Mouse (Mus musculus): Measurements from ENCODE around the gene Med7. TPM values are rescaled to one million over a fixed set of nuclear protein-coding genes. Genes with fewer than 3 reads are reported as not detected.
"Not testable (repeated sequence)": the region's sequence is repeated elsewhere in the genome, so short reads cannot be mapped to it uniquely, and the experiment has no call there.

Med7 gene
- polyA plus RNA-seq, 1 experiment from 2014 or later = 112 TPM

DNA sequence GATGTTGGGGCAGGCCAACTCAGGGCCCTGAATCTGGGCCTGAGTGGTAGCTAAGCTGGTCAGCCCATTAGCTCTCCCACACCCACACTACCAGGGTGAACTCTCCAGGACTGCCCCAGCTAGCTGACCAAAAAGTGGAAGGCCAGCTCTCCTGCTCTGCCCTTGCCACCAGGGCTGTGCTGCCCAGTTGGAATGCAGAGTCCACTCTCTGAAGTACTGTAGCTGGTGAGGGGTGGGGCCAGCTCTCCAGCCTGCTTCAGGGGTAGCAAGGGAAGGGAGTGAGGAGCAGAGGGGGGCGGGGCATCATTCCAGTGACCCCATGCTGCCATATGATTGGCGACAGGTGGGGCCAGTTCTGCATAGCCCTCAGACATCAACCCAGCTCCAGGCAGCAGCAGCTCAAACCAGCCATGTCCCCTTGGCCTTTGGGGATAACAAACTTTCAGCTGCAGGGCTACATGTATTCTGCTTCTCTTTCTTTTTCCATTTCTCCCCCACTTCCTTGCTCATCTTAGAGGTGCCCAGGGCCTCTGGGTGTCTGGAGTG lies 26.6 kb upstream of the Med7 start:
- no peak for ATAC-seq (replicated peaks; ENCODE audit: low FRiP score)
- 56% methylated on average over 2 of the region's 2 CpGs for WGBS
- DNase-seq (ENCODE audit: low spot score) = no peak
- Histone ChIP-seq H3K27ac (ENCODE audit: low read depth, low read length) (no peak overlapping the region), H3K36me3 (ENCODE audit: control insufficient read depth, insufficient read depth, low read length) (no peaks in the 10 kb centered on the region), H3K4me3 (ENCODE audit: low read depth, low read length) (no peak overlapping the region), H3K9me3 (ENCODE audit: control insufficient read depth, low read length) (no peaks in the 10 kb centered on the region), H3K9ac (ENCODE audit: low read length) (no peak overlapping the region), H3K4me2 (ENCODE audit: low read depth, low read length, severe bottlenecking) (no peak overlapping the region), H3K27me3 (ENCODE audit: control insufficient read depth, insufficient read depth, low read length) (no peaks in the 10 kb centered on the region), H3K4me1 (replicated peaks; ENCODE audit: control insufficient read depth, insufficient read depth, low read length) (no peaks in the 10 kb centered on the region)

DNA sequence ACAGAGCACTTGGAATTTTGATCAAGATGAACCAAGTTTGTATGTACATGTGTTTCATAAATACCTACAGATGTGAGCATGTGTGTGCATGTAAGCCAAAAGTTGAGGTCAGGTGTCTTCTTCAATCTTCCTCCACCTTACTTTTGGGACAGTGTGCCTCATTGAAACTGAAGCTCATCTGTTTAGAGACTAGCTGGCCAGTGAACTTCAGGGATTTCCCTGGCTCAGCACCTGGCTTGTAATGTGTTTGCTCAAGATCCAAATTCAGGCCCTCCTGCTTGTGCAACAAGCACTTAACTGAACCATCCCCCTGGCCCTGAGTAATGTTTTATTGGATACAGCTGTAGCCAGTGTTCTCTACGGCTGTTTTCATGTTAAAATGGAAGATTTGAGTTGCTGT lies 18.3 kb upstream of the Med7 start:
- no peak for ATAC-seq (replicated peaks; ENCODE audit: low FRiP score)
- WGBS = 52% methylated on average over 1 of the region's 1 CpGs
- Histone ChIP-seq H3K27me3 (ENCODE audit: control insufficient read depth, insufficient read depth, low read length) (no peaks in the 10 kb centered on the region), H3K9ac (ENCODE audit: low read length) (no peak overlapping the region), H3K27ac (ENCODE audit: low read depth, low read length) (no peak overlapping the region), H3K4me2 (ENCODE audit: low read depth, low read length, severe bottlenecking) (no peak overlapping the region), H3K9me3 (ENCODE audit: control insufficient read depth, low read length) (no peaks in the 10 kb centered on the region), H3K4me3 (ENCODE audit: low read depth, low read length) (no peak overlapping the region), H3K36me3 (ENCODE audit: control insufficient read depth, insufficient read depth, low read length) (no peaks in the 10 kb centered on the region), H3K4me1 (replicated peaks; ENCODE audit: control insufficient read depth, insufficient read depth, low read length) (no peaks in the 10 kb centered on the region)
- DNase-seq (ENCODE audit: low spot score) = no peak

DNA sequence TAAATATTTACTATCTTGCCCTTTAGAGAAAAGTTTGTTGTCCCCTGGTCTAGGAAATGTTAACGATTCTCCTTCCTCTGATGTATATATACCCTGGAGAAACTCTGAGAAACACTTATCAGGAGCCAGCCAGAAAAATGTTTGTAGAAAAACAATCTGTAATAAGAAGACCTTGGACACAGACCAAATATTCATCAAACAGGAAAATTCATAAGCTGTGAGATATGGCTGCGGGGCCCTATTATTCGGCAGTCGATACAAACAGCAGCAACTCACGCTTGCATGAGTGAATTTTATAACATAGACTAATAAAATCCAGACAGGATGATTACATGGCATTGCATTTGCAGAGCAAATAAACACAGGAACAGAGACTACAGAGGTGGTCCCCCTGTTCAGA lies 17.9 kb upstream of the Med7 start:
- H3K4me1 ChIP-seq (replicated peaks; ENCODE audit: control insufficient read depth, insufficient read depth, low read length) = no peaks in the 10 kb centered on the region
- no peak overlapping the region for H3K27ac ChIP-seq (ENCODE audit: low read depth, low read length)
- ATAC-seq (replicated peaks; ENCODE audit: low FRiP score) (no peak), DNase-seq (ENCODE audit: low spot score) (no peak)
- no peaks in the 10 kb centered on the region for H3K36me3 ChIP-seq (ENCODE audit: control insufficient read depth, insufficient read depth, low read length)
- no peaks in the 10 kb centered on the region for H3K9me3 ChIP-seq (ENCODE audit: control insufficient read depth, low read length)
- H3K4me2 ChIP-seq (ENCODE audit: low read depth, low read length, severe bottlenecking) = no peak overlapping the region
- no peak overlapping the region for H3K4me3 ChIP-seq (ENCODE audit: low read depth, low read length)
- H3K27me3 ChIP-seq (ENCODE audit: control insufficient read depth, insufficient read depth, low read length) = no peaks in the 10 kb centered on the region
- H3K9ac ChIP-seq (ENCODE audit: low read length) = no peak overlapping the region
- 93% methylated on average over 5 of the region's 5 CpGs for WGBS

DNA sequence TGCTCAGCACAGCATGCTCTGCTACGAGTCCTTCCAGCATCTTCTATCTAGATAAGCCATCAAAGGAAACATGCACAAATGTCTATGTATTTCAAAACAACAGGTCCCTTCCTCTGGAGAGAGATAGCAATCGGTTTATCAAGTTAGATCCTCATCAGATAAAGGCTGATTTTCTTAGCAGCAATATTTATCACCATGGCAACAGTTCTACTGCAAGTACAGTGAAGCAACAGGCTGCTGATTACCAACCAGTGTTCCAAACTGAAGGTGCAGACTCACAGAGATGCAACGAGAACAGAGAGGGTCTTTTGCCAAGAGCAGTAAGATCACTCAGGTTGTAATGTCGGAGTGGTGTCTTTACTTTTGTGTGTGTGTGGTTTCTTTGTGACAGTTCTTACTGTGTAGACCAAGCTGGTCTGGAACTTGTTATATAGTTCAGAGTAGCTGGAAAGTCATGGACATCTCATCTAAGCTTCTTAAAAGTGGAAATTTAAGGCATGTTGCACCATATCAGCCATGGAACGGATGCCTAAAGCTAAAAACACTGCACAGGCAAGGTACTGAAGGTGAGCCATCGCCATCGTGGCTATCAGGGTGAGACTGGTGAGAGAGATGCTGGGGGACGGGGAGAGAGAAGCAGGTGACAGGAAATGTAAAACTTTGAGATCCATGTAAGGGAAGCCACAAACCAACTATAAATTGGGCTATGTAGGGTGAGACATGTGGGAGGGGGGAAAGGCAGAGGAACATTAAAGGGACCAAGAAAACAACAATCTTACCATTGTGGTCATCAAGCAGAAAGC lies 15.4 kb upstream of the Med7 start:
- WGBS = 83% methylated on average over 8 of the region's 8 CpGs
- DNase-seq (ENCODE audit: low spot score) (no peak), ATAC-seq (replicated peaks; ENCODE audit: low FRiP score) (no peak)
- Histone ChIP-seq H3K36me3 (ENCODE audit: control insufficient read depth, insufficient read depth, low read length) (no peaks in the 10 kb centered on the region), H3K4me2 (ENCODE audit: low read depth, low read length, severe bottlenecking) (no peak overlapping the region), H3K4me1 (replicated peaks; ENCODE audit: control insufficient read depth, insufficient read depth, low read length) (no peaks in the 10 kb centered on the region), H3K27ac (ENCODE audit: low read depth, low read length) (no peak overlapping the region), H3K4me3 (ENCODE audit: low read depth, low read length) (no peak overlapping the region), H3K27me3 (ENCODE audit: control insufficient read depth, insufficient read depth, low read length) (no peaks in the 10 kb centered on the region), H3K9ac (ENCODE audit: low read length) (no peak overlapping the region), H3K9me3 (ENCODE audit: control insufficient read depth, low read length) (no peaks in the 10 kb centered on the region)

DNA sequence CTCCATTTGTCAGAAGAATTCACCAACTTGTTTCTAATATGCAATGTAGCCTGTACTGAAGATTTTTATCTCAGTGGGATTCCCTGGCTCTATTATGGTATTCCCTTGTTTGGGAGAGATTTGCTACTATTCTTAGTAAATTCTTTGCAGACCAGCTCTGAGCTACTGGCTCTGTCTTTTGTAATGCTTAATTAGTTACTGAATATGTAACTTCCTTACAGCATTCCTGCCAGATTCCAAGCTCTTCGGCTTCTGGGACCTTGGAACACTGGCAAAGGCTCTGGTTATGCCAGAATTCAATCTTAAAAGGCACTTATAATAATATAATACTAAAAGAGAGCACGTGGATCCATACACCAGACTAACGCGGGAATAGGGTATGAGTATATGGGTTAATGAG lies 8.6 kb upstream of the Med7 start:
- ATAC-seq (replicated peaks; ENCODE audit: low FRiP score); H3K9me3 ChIP-seq (ENCODE audit: control insufficient read depth, low read length); H3K4me2 ChIP-seq (ENCODE audit: low read depth, low read length, severe bottlenecking); DNase-seq (ENCODE audit: low spot score); H3K27ac ChIP-seq (ENCODE audit: low read depth, low read length); H3K36me3 ChIP-seq (ENCODE audit: control insufficient read depth, insufficient read depth, low read length); H3K27me3 ChIP-seq (ENCODE audit: control insufficient read depth, insufficient read depth, low read length); H3K4me3 ChIP-seq (ENCODE audit: low read depth, low read length); H3K9ac ChIP-seq (ENCODE audit: low read length); H3K4me1 ChIP-seq (replicated peaks; ENCODE audit: control insufficient read depth, insufficient read depth, low read length): not testable (repeated sequence)
- WGBS = 40% methylated on average over 4 of the region's 4 CpGs

DNA sequence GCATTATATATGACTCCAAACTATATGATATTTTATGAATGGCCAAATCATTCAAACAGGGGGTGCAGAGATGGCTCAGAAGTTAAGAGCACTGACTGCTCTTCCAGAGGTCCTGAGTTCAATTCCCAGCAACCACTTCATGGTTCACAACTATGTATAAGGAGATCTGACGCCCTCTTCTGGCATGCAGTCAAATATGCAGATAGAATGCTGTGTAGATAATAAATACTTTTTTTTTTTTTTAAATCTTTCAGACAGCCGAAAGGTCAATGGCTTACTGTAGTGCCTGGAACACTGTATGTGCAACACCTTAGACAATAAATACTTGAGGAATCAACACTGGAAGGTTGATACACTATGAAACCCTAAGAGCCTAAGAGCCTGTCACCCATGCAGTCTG lies 6.6 kb upstream of the Med7 start:
- WGBS = 86% methylated on average over 2 of the region's 2 CpGs
- no peaks in the 10 kb centered on the region for H3K36me3 ChIP-seq (ENCODE audit: control insufficient read depth, insufficient read depth, low read length)

DNA sequence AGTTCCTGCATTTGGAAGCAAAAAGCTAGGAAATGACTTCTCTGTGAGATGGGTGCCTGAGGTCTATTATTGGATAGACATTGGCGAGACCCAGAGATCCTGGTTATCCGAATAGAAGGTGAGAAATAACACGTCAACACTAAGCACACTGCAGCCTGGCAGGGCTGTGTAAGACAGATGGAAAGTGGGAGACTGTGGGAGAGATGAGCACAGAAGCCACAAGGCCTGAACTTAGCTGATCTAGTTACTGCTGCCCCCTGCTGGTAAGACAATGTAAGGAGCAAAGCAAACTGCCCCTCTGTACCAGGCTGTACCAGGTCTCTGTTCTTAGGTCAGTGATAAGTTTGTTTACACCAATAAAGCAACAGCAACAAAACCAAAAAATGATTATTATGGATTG lies 5.6 kb upstream of the Med7 start:
- H3K4me1 ChIP-seq (replicated peaks; ENCODE audit: control insufficient read depth, insufficient read depth, low read length) = no peaks in the 10 kb centered on the region
- WGBS = 34% methylated on average over 3 of the region's 3 CpGs
- no peaks in the 10 kb centered on the region for H3K27me3 ChIP-seq (ENCODE audit: control insufficient read depth, insufficient read depth, low read length)
- no peaks in the 10 kb centered on the region for H3K9me3 ChIP-seq (ENCODE audit: control insufficient read depth, low read length)
- DNase-seq (ENCODE audit: low spot score) = peak; percentile 81
- H3K4me2 ChIP-seq (ENCODE audit: low read depth, low read length, severe bottlenecking) = no peak overlapping the region
- no peak overlapping the region for H3K4me3 ChIP-seq (ENCODE audit: low read depth, low read length)
- H3K27ac ChIP-seq (ENCODE audit: low read depth, low read length) = no peak overlapping the region
- H3K9ac ChIP-seq (ENCODE audit: low read length) = no peak overlapping the region
- H3K36me3 ChIP-seq (ENCODE audit: control insufficient read depth, insufficient read depth, low read length) = no peaks in the 10 kb centered on the region
- peak; percentile 93 for ATAC-seq (replicated peaks; ENCODE audit: low FRiP score)

More for the DNA sequence above, 6.6 kb upstream of the Med7 start:
- Histone ChIP-seq H3K4me2 (ENCODE audit: low read depth, low read length, severe bottlenecking) (no peak overlapping the region), H3K9ac (ENCODE audit: low read length) (no peak overlapping the region), H3K27me3 (ENCODE audit: control insufficient read depth, insufficient read depth, low read length) (no peaks in the 10 kb centered on the region), H3K9me3 (ENCODE audit: control insufficient read depth, low read length) (no peaks in the 10 kb centered on the region), H3K4me3 (ENCODE audit: low read depth, low read length) (no peak overlapping the region), H3K4me1 (replicated peaks; ENCODE audit: control insufficient read depth, insufficient read depth, low read length) (no peaks in the 10 kb centered on the region), H3K27ac (ENCODE audit: low read depth, low read length) (no peak overlapping the region)
- DNase-seq (ENCODE audit: low spot score) (no peak), ATAC-seq (replicated peaks; ENCODE audit: low FRiP score) (no peak)

DNA sequence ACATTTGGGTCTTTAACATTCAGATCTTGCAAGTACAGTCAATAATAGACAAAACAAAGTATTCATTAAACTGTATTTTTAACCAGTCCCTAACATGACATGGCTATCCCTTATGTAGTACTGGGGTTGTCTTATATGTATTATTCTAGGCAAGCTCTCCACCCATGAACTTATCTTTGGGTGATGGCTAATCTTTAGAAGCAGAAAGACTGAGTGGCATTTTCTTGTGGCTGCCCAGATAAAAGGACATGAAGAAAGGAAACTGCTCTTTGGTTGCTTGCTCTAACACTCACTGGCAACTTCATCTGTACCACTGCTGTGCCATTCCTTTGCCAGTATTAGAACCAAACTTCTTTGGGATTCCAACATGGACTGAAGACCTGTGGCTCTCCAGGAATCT lies 1.4 kb upstream of the Med7 start:
- DNase-seq (ENCODE audit: low spot score) (no peak), ATAC-seq (replicated peaks; ENCODE audit: low FRiP score) (no peak)
- Histone ChIP-seq H3K27ac (ENCODE audit: low read depth, low read length) (no peak overlapping the region), H3K4me2 (ENCODE audit: low read depth, low read length, severe bottlenecking) (no peak overlapping the region), H3K4me1 (replicated peaks; ENCODE audit: control insufficient read depth, insufficient read depth, low read length) (no peaks in the 10 kb centered on the region), H3K9ac (ENCODE audit: low read length) (no peak overlapping the region), H3K9me3 (ENCODE audit: control insufficient read depth, low read length) (no peaks in the 10 kb centered on the region), H3K27me3 (ENCODE audit: control insufficient read depth, insufficient read depth, low read length) (no peaks in the 10 kb centered on the region), H3K4me3 (ENCODE audit: low read depth, low read length) (no peak overlapping the region), H3K36me3 (ENCODE audit: control insufficient read depth, insufficient read depth, low read length) (no peaks in the 10 kb centered on the region)

DNA sequence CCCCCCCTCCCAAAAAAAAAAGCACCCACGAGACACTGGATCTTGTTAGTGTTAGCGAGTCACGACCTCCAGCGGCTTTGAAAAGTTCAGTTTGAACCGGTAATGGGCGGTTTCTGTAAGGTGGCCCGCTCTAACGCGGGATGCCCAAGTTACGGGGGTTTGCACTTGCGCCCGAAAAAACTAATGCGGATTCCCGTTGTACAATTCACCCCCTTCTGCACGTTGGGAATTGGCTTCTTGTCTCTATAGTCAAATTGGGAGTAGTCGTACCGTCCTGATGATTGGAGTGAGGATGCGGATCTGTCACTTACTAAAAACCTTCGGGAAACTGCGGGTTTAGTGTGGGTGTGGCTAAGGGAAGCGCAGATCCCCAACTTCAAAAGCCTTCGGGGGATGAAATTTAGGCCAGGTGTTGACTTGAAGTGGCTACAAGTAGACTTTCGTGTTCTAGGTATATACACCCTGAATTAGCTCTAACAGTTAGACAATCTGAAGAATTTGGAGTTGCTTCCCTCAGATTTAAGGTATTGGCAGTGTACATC lies 805 bp downstream of the Med7 start:
- no peaks in the 10 kb centered on the region for H3K4me1 ChIP-seq (replicated peaks; ENCODE audit: control insufficient read depth, insufficient read depth, low read length)
- H3K27ac ChIP-seq (ENCODE audit: low read depth, low read length) = no peak overlapping the region
- no peaks in the 10 kb centered on the region for H3K36me3 ChIP-seq (ENCODE audit: control insufficient read depth, insufficient read depth, low read length)
- ATAC-seq (replicated peaks; ENCODE audit: low FRiP score) (peak; percentile 1; the same call in 1 of the 2 replicates), DNase-seq (ENCODE audit: low spot score) (no peak)
- peak overlapping the region; percentile 93 for H3K9ac ChIP-seq (ENCODE audit: low read length)
- 3% methylated on average over 23 of the region's 23 CpGs for WGBS
- H3K9me3 ChIP-seq (ENCODE audit: control insufficient read depth, low read length) = no peaks in the 10 kb centered on the region
- no peaks in the 10 kb centered on the region for H3K27me3 ChIP-seq (ENCODE audit: control insufficient read depth, insufficient read depth, low read length)
- H3K4me3 ChIP-seq (ENCODE audit: low read depth, low read length) = peak overlapping the region; percentile 88
- peak overlapping the region; percentile 75 for H3K4me2 ChIP-seq (ENCODE audit: low read depth, low read length, severe bottlenecking)
